Mouse (Mus musculus) heart, postnatal 0 days (tissue): ENCODE results near the gene Msrb1.
"Not testable (repeated sequence)": the region's sequence is repeated elsewhere in the genome, so short reads cannot be mapped to it uniquely, and the experiment has no call there.

Source experiments
- CTCF ChIP-seq: IDR thresholded peaks from 2 replicates; pipeline ENCODE4 v1.5.1; 2016; ENCODE audit warnings: antibody characterized with exemption, control low read depth, low read depth
- EP300 ChIP-seq: IDR thresholded peaks from 2 replicates; pipeline ENCODE4 v1.6.1; 2016; ENCODE audit warnings: antibody characterized with exemption, low read depth

DNA sequence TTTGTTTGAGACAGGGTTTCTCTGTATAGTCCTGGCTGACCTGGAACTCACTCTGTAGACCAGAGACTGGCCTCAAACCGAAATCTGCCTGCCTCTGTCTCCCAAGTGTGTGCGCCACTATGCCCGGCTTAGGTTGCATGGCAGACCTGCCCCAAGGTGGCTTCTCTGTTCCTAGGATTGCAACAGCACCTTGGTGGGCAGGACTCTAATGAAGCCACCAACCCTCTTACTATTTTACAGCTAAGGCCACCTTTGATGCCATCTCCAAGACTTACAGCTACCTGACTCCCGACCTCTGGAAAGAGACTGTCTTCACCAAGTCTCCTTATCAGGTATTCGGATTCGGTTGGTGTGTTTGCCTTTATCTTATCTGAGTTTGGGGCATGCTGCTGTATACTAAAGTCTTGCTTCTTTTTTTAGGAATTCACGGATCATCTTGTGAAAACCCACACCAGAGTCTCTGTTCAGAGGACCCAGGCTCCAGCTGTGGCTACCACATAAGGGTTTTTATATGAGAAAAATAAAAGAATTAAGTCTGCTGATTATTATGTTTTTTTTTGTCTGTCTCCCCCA lies 15.0 kb upstream of the Msrb1 start:
- TF ChIP-seq CTCF, EP300: not testable (repeated sequence)
